Mouse (Mus musculus) cerebellum, postnatal 4 days (tissue): ENCODE measurements around the gene Tbc1d2b.

Experiments used
- DNase-seq, 2 experiments: peaks; one replicate each; pipeline ENCODE4 v3.0.0; 2022; ENCODE audit warnings: low spot score in 2 of 2, mixed read lengths in 1 of 2

Tbc1d2b gene

GRCm38 (mm10) chr9:90172528-90173321 lies 97.9 kb downstream of the Tbc1d2b start:
- no peak for DNase-seq

- DNase-seq: no peak
These were observed 99.2 kb downstream of the Tbc1d2b start for GRCm38 (mm10) chr9:90171421-90171820.

GRCm38 (mm10) chr9:90169965-90170364 lies 100.6 kb downstream of the Tbc1d2b start:
- no peak for DNase-seq

GRCm38 (mm10) chr9:90166615-90167014 lies 104.0 kb downstream of the Tbc1d2b start:
- no peak for DNase-seq

GRCm38 (mm10) chr9:90165590-90165989 lies 105.0 kb downstream of the Tbc1d2b start:
- no peak for DNase-seq

- DNase-seq: no peak
These were observed 105.7 kb downstream of the Tbc1d2b start for GRCm38 (mm10) chr9:90164670-90165453.

- peak in 1 of 2 experiments; percentile 33 for DNase-seq
These were observed 106.9 kb downstream of the Tbc1d2b start for GRCm38 (mm10) chr9:90163749-90164095.

GRCm38 (mm10) chr9:90162926-90163748 lies 107.5 kb downstream of the Tbc1d2b start, which contains the start of gene Adamts7:
Adamts7 (plus strand) TSS chr9:90163069.
- peak in 1 of 2 experiments; percentile 33 for DNase-seq

GRCm38 (mm10) chr9:90162243-90162925 lies 108.2 kb downstream of the Tbc1d2b start:
- peak in 1 of 2 experiments; percentile 32 for DNase-seq
